Mouse (Mus musculus) spleen, postnatal 36 days (tissue): ENCODE measurements around the gene Setd1b.

Experiments used
- DNase-seq, 2 experiments: peaks; one replicate each; pipeline ENCODE4 v3.0.0; 2022; ENCODE audit warnings: low spot score in 2 of 2, mixed read lengths in 1 of 2

The Setd1b gene

GRCm38 (mm10) chr5:123142161-123143157, at the start of gene Setd1b:
Gene Setd1b (plus strand): TSS chr5:123142193.
- peak; percentile 69 to 70 for DNase-seq

GRCm38 (mm10) chr5:123093077-123093633, 48.8 kb upstream of the Setd1b start:
- DNase-seq, result peak; percentile 45 to 69

GRCm38 (mm10) chr5:123094238-123094991, 47.6 kb upstream of the Setd1b start:
- DNase-seq, result peak; percentile 56 to 73

GRCm38 (mm10) chr5:123096299-123096698, 45.7 kb upstream of the Setd1b start:
- DNase-seq, result no peak

- no peak for DNase-seq
Measured at GRCm38 (mm10) chr5:123098487-123098886, 43.5 kb upstream of the Setd1b start.

GRCm38 (mm10) chr5:123102376-123102775, 39.6 kb upstream of the Setd1b start:
- DNase-seq, result no peak

GRCm38 (mm10) chr5:123103556-123103955, 38.4 kb upstream of the Setd1b start:
- DNase-seq, result no peak

- DNase-seq, result no peak
Measured at GRCm38 (mm10) chr5:123104769-123105168, 37.2 kb upstream of the Setd1b start.

GRCm38 (mm10) chr5:123109452-123110203, 32.4 kb upstream of the Setd1b start:
- no peak for DNase-seq

- no peak for DNase-seq
Measured at GRCm38 (mm10) chr5:123110296-123110721, 31.7 kb upstream of the Setd1b start.

GRCm38 (mm10) chr5:123114109-123114508, 27.9 kb upstream of the Setd1b start:
- DNase-seq, result no peak

- DNase-seq, result no peak
Measured at GRCm38 (mm10) chr5:123114924-123115323, 27.1 kb upstream of the Setd1b start.

- no peak for DNase-seq
Measured at GRCm38 (mm10) chr5:123116080-123116479, 25.9 kb upstream of the Setd1b start.

GRCm38 (mm10) chr5:123117257-123117656, 24.7 kb upstream of the Setd1b start:
- DNase-seq, result peak; percentile 70 to 82

- no peak for DNase-seq
Measured at GRCm38 (mm10) chr5:123117773-123118172, 24.2 kb upstream of the Setd1b start.

- no peak for DNase-seq
Measured at GRCm38 (mm10) chr5:123118826-123119225, 23.2 kb upstream of the Setd1b start.

- no peak for DNase-seq
Measured at GRCm38 (mm10) chr5:123120624-123121215, 21.3 kb upstream of the Setd1b start.

GRCm38 (mm10) chr5:123122181-123122580, 19.8 kb upstream of the Setd1b start:
- DNase-seq, result peak in 1 of 2 experiments; percentile 45

- DNase-seq, result no peak
Measured at GRCm38 (mm10) chr5:123125105-123125504, 16.9 kb upstream of the Setd1b start.

GRCm38 (mm10) chr5:123125638-123126406, 16.2 kb upstream of the Setd1b start:
- peak; percentile 82 to 84 for DNase-seq
